Mouse (Mus musculus): ENCODE measurements around the gene Ctdsp1. TPM values are rescaled to one million over a fixed set of nuclear protein-coding genes. Genes with fewer than 3 reads are reported as not detected.
A peak's percentile ranks its signal among the peaks of the same experiment; 100 is the strongest.

Gene Ctdsp1
- total and polyA plus RNA-seq, 2 experiments: 27.1 to 167 TPM

DNA sequence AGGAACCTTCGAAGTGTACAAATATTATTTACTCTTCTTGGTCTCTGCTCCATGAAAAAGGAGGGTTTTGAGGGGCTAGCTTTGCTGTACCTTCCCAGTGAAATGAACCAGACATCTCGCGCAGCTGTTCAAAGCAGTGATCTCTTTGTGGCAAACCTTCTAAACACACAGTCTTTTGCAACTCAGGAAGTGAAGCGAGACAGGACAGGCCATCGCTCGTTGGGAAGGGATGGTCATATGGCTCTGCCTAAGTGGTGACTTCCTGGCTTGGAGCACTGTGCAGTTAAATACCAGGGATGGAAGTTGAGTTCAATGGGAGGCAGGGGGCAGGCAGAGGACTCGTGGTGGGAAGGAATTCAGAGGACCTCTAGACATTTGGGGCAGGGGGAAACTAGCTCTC lies 34.5 kb downstream of the Ctdsp1 start:
- Histone ChIP-seq H3K4me1 (ENCODE audit: control insufficient read depth, insufficient read depth, low read length) (no peaks in the 10 kb centered on the region), H3K9ac (ENCODE audit: low read depth, low read length) (no peak overlapping the region), H3K27ac (replicated peaks; ENCODE audit: insufficient read depth, low read depth, low read length) (no peak overlapping the region), H3K36me3 (ENCODE audit: control insufficient read depth, insufficient read depth, low read length) (no peaks in the 10 kb centered on the region), H3K79me2 (ENCODE audit: control insufficient read depth, insufficient read depth, low read length) (no peaks in the 10 kb centered on the region), H3K4me3 (ENCODE audit: insufficient read depth, low read depth, low read length) (no peak overlapping the region), H3K27me3 (ENCODE audit: control insufficient read depth, insufficient read depth, low read length) (no peaks in the 10 kb centered on the region)
- DNase-seq (ENCODE audit: extremely low read depth, low read depth, low spot score): no peak
- whole genome bisulfite sequencing: 58% methylated on average over 7 of the region's 7 CpGs
- no peak for TF ChIP-seq POLR2A (IDR thresholded peaks at IDR 0.05; ENCODE audit: extremely low read depth, insufficient read depth, low read length)
- TF ChIP-seq CTCF (IDR thresholded peaks at IDR 0.05; ENCODE audit: low read depth, low read length): no peak

GRCm38 (mm10) chr1:74433220-74433619 lies 41.9 kb downstream of the Ctdsp1 start:
- H3K27ac ChIP-seq (replicated peaks; ENCODE audit: insufficient read depth, low read depth, low read length): no peak overlapping the region

DNA sequence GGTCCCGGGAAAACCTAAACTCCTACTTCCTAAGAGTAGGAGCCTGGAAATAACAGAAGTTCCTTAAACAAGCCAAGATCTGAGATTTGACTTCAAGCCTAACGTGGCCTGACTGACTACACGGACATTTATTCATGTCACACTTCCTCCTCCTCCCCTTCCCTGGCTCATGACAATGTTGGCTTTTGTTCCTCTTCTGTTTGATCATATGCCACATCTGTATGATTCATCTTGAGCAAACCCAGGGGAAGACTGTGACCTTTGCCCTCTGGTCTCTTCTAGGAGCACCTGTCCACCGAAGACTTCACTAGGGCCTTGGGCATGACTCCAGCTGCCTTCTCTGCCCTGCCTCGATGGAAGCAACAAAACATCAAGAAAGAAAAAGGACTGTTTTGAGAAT lies 43.3 kb downstream of the Ctdsp1 start:
- TF ChIP-seq POLR2A (IDR thresholded peaks at IDR 0.05; ENCODE audit: extremely low read depth, insufficient read depth, low read length): no peak
- no peak for TF ChIP-seq CTCF (IDR thresholded peaks at IDR 0.05; ENCODE audit: low read depth, low read length)
- DNase-seq (ENCODE audit: extremely low read depth, low read depth, low spot score): no peak
- no peaks in the 10 kb centered on the region for H3K79me2 ChIP-seq (ENCODE audit: control insufficient read depth, insufficient read depth, low read length)
- H3K27me3 ChIP-seq (ENCODE audit: control insufficient read depth, insufficient read depth, low read length): no peaks in the 10 kb centered on the region
- H3K4me1 ChIP-seq (ENCODE audit: control insufficient read depth, insufficient read depth, low read length): no peaks in the 10 kb centered on the region
- peaks cover 10% of the 10 kb centered on the region for H3K36me3 ChIP-seq (ENCODE audit: control insufficient read depth, insufficient read depth, low read length)
- H3K27ac ChIP-seq (replicated peaks; ENCODE audit: insufficient read depth, low read depth, low read length): no peak overlapping the region
- no peak overlapping the region for H3K9ac ChIP-seq (ENCODE audit: low read depth, low read length)
- no peak overlapping the region for H3K4me3 ChIP-seq (ENCODE audit: insufficient read depth, low read depth, low read length)
- 66% methylated on average over 5 of the region's 5 CpGs for WGBS

More at GRCm38 (mm10) chr1:74433220-74433619, 41.9 kb downstream of the Ctdsp1 start:
- H3K9ac ChIP-seq (ENCODE audit: low read depth, low read length): no peak overlapping the region
- TF ChIP-seq CTCF (IDR thresholded peaks at IDR 0.05; ENCODE audit: low read depth, low read length): no peak
- no peak for TF ChIP-seq POLR2A (IDR thresholded peaks at IDR 0.05; ENCODE audit: extremely low read depth, insufficient read depth, low read length)
- H3K79me2 ChIP-seq (ENCODE audit: control insufficient read depth, insufficient read depth, low read length): no peaks in the 10 kb centered on the region
- no peaks in the 10 kb centered on the region for H3K27me3 ChIP-seq (ENCODE audit: control insufficient read depth, insufficient read depth, low read length)
- peaks cover 3% of the 10 kb centered on the region for H3K36me3 ChIP-seq (ENCODE audit: control insufficient read depth, insufficient read depth, low read length)
- no peak overlapping the region for H3K4me3 ChIP-seq (ENCODE audit: insufficient read depth, low read depth, low read length)
- 84% methylated on average over 6 of the region's 6 CpGs for WGBS
- H3K4me1 ChIP-seq (ENCODE audit: control insufficient read depth, insufficient read depth, low read length): no peaks in the 10 kb centered on the region
- no peak for DNase-seq (ENCODE audit: extremely low read depth, low read depth, low spot score)

DNA sequence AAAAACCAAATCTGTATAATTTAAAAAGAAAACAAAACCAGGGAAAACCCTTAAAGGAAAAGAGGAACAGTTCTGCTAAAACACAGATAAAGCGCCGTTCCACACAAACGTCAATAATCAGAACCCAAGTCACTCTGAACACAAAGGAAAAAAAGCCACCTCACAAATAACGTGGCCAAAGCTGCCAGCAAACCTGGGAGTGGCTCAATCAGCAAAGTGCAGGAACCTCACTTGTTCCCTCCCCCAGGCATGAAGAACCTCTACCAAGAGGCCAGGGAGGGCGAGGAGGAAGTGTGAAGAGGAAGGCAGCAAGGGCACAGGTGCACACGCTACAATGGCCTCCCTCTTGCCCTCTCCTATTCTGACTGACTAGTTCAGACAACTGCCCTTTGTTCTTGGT lies 44.3 kb downstream of the Ctdsp1 start:
- Histone ChIP-seq H3K4me3 (ENCODE audit: insufficient read depth, low read depth, low read length) (no peak overlapping the region), H3K36me3 (ENCODE audit: control insufficient read depth, insufficient read depth, low read length) (peaks cover 17% of the 10 kb centered on the region), H3K27me3 (ENCODE audit: control insufficient read depth, insufficient read depth, low read length) (no peaks in the 10 kb centered on the region), H3K79me2 (ENCODE audit: control insufficient read depth, insufficient read depth, low read length) (no peaks in the 10 kb centered on the region), H3K9ac (ENCODE audit: low read depth, low read length) (no peak overlapping the region), H3K4me1 (ENCODE audit: control insufficient read depth, insufficient read depth, low read length) (no peaks in the 10 kb centered on the region), H3K27ac (replicated peaks; ENCODE audit: insufficient read depth, low read depth, low read length) (no peak overlapping the region)
- no peak for DNase-seq (ENCODE audit: extremely low read depth, low read depth, low spot score)
- WGBS: 68% methylated on average over 6 of the region's 6 CpGs
- TF ChIP-seq POLR2A (IDR thresholded peaks at IDR 0.05; ENCODE audit: extremely low read depth, insufficient read depth, low read length) (no peak), CTCF (IDR thresholded peaks at IDR 0.05; ENCODE audit: low read depth, low read length) (no peak)

- 83% methylated on average over 8 of the region's 8 CpGs for WGBS
- Histone ChIP-seq H3K36me3 (ENCODE audit: control insufficient read depth, insufficient read depth, low read length) (peaks cover 27% of the 10 kb centered on the region), H3K4me1 (ENCODE audit: control insufficient read depth, insufficient read depth, low read length) (no peaks in the 10 kb centered on the region), H3K4me3 (ENCODE audit: insufficient read depth, low read depth, low read length) (no peak overlapping the region), H3K79me2 (ENCODE audit: control insufficient read depth, insufficient read depth, low read length) (no peaks in the 10 kb centered on the region), H3K27me3 (ENCODE audit: control insufficient read depth, insufficient read depth, low read length) (no peaks in the 10 kb centered on the region), H3K27ac (replicated peaks; ENCODE audit: insufficient read depth, low read depth, low read length) (no peak overlapping the region), H3K9ac (ENCODE audit: low read depth, low read length) (no peak overlapping the region)
- TF ChIP-seq CTCF (IDR thresholded peaks at IDR 0.05; ENCODE audit: low read depth, low read length) (no peak), POLR2A (IDR thresholded peaks at IDR 0.05; ENCODE audit: extremely low read depth, insufficient read depth, low read length) (no peak)
- DNase-seq (ENCODE audit: extremely low read depth, low read depth, low spot score): peak; percentile 28
These were observed 46.6 kb downstream of the Ctdsp1 start for GRCm38 (mm10) chr1:74437702-74438427.

GRCm38 (mm10) chr1:74439166-74439876 lies 48.0 kb downstream of the Ctdsp1 start:
- no peak overlapping the region for H3K27ac ChIP-seq (replicated peaks; ENCODE audit: insufficient read depth, low read depth, low read length)
- WGBS: 90% methylated on average over 19 of the region's 19 CpGs
- TF ChIP-seq POLR2A (IDR thresholded peaks at IDR 0.05; ENCODE audit: extremely low read depth, insufficient read depth, low read length) (no peak), CTCF (IDR thresholded peaks at IDR 0.05; ENCODE audit: low read depth, low read length) (no peak)
- H3K9ac ChIP-seq (ENCODE audit: low read depth, low read length): no peak overlapping the region
- peaks cover 30% of the 10 kb centered on the region for H3K36me3 ChIP-seq (ENCODE audit: control insufficient read depth, insufficient read depth, low read length)
- H3K79me2 ChIP-seq (ENCODE audit: control insufficient read depth, insufficient read depth, low read length): no peaks in the 10 kb centered on the region
- no peaks in the 10 kb centered on the region for H3K4me1 ChIP-seq (ENCODE audit: control insufficient read depth, insufficient read depth, low read length)
- DNase-seq (ENCODE audit: extremely low read depth, low read depth, low spot score): no peak
- no peaks in the 10 kb centered on the region for H3K27me3 ChIP-seq (ENCODE audit: control insufficient read depth, insufficient read depth, low read length)
- no peak overlapping the region for H3K4me3 ChIP-seq (ENCODE audit: insufficient read depth, low read depth, low read length)

Measured in liver, adult 2 months (tissue).